Mouse (Mus musculus) ES-E14 (cell line): Measurements from ENCODE around the gene Map3k21. TPM values are rescaled to one million over a fixed set of nuclear protein-coding genes. Genes with fewer than 3 reads are reported as not detected.
A peak's percentile ranks its signal among the peaks of the same experiment; 100 is the strongest.

ENCODE experiments used
- DNase-seq: peaks from one replicate; pipeline ENCODE4 v3.0.0-alpha.2; 2013; ENCODE audit warnings: low read depth, low spot score
- H3K27ac ChIP-seq: 2 replicates; pipeline ENCODE4 v1.5.1; 2012; ENCODE audit warnings: low read depth, mild to moderate bottlenecking, low read length, moderate library complexity, mixed read lengths; ENCODE audit not compliant: poor library complexity, insufficient read depth, severe bottlenecking
- H3K36me3 ChIP-seq: 2 replicates; pipeline ENCODE4 v1.6.1; 2012; ENCODE audit warnings: mild to moderate bottlenecking, low read length, moderate library complexity, mixed read lengths; ENCODE audit not compliant: control insufficient read depth, poor library complexity, insufficient read depth, severe bottlenecking
- H3K4me1 ChIP-seq, 2 experiments: fragments of 150-350 bp in 1 of 2; sonication (generic) in 1 of 2; 2 replicates each; pipeline ENCODE4 v1.6.1; 2012; ENCODE audit warnings: low read length in 2 of 2, mild to moderate bottlenecking in 1 of 2, mixed read lengths in 1 of 2; ENCODE audit not compliant: control insufficient read depth in 2 of 2, insufficient read depth in 2 of 2, poor library complexity in 1 of 2
- H3K4me3 ChIP-seq, 2 experiments: fragments of 150-350 bp in 1 of 2; sonication (generic) in 1 of 2; 2 replicates each; pipeline ENCODE4 v1.5.1; 2012; ENCODE audit warnings: low read length in 2 of 2, low read depth in 1 of 2, mild to moderate bottlenecking in 1 of 2, mixed read lengths in 1 of 2; ENCODE audit not compliant: insufficient read depth in 1 of 2, poor library complexity in 1 of 2, severe bottlenecking in 1 of 2
- H3K9ac ChIP-seq: 2 replicates; pipeline ENCODE4 v1.6.1; 2012; ENCODE audit warnings: low read depth, mild to moderate bottlenecking, low read length, mixed read lengths; ENCODE audit not compliant: poor library complexity, insufficient read depth, severe bottlenecking
- H3K9me3 ChIP-seq: fragments of 150-350 bp; sonication (generic); 2 replicates; pipeline ENCODE4 v1.6.1; 2012; ENCODE audit warnings: low read depth, mild to moderate bottlenecking, low read length; ENCODE audit not compliant: control insufficient read depth, insufficient read depth
- CHD2 ChIP-seq: IDR thresholded peaks from 2 replicates; pipeline ENCODE4 v1.6.1; 2014; ENCODE audit warnings: mild to moderate bottlenecking, low read depth, low read length, inconsistent platforms
- HCFC1 ChIP-seq: IDR thresholded peaks from 2 replicates; pipeline ENCODE4 v1.6.1; 2012; ENCODE audit warnings: low read length, inconsistent platforms, borderline replicate concordance; ENCODE audit not compliant: insufficient read depth
- MAFK ChIP-seq: IDR thresholded peaks from 2 replicates; pipeline ENCODE4 v1.6.1; 2014; ENCODE audit warnings: mild to moderate bottlenecking, low read depth, low read length, inconsistent platforms; ENCODE audit not compliant: insufficient read depth
- ZC3H11A ChIP-seq: IDR thresholded peaks from 2 replicates; pipeline ENCODE4 v1.6.1; 2012; ENCODE audit warnings: low read depth, mild to moderate bottlenecking, inconsistent platforms, low read length, borderline replicate concordance
- ZNF384 ChIP-seq: IDR thresholded peaks from 2 replicates; pipeline ENCODE4 v1.6.1; 2012; ENCODE audit warnings: low read depth, low read length, inconsistent platforms
- in situ Hi-C, 2 experiments: fragments of 600-800 bp; cut with MboI; formaldehyde crosslinking; loops; one replicate each; pipeline ENCODE4 v1.15.1; 2025; ENCODE audit warnings: low sequenced_read_pairs in 2 of 2, inconsistent platforms in 1 of 2; ENCODE audit not compliant: unreplicated experiment in 2 of 2
- total RNA-seq: library from RNA; depleted of rRNA; stranded (reverse); fragments of 300-350 nt; gene quantifications from 2 replicates; pipeline ENCODE4 v1.2.3, GENCODE M21; 2012

The Map3k21 gene
- total RNA-seq, 1 experiment = 0.04 TPM

GRCm38 (mm10) chr8:125961790-125962189 is 51.5 kb downstream of the Map3k21 start:
- H3K4me3 ChIP-seq = no peak overlapping the region
- peaks cover 2 to 14% of the 10 kb centered on the region in 2 experiments; a peak in 2 of 4 replicates for H3K4me1 ChIP-seq
- H3K9ac ChIP-seq = no peak overlapping the region
- H3K9me3 ChIP-seq = no peaks in the 10 kb centered on the region
- in situ Hi-C loops = no loop called here
- DNase-seq = no peak
- no peak overlapping the region for H3K27ac ChIP-seq
- no peaks in the 10 kb centered on the region for H3K36me3 ChIP-seq
- no peak for TF ChIP-seq HCFC1
- no peak for TF ChIP-seq ZC3H11A
- TF ChIP-seq ZNF384 = no peak

- Histone ChIP-seq H3K4me1 (peaks cover 2 to 14% of the 10 kb centered on the region in 2 experiments; a peak in 2 of 4 replicates), H3K36me3 (no peaks in the 10 kb centered on the region), H3K27ac (peak overlapping the region; percentile 72), H3K9me3 (no peaks in the 10 kb centered on the region), H3K4me3 (peak overlapping the region; percentile 33 to 38; a peak in 3 of 4 replicates), H3K9ac (no peak overlapping the region)
- TF ChIP-seq CHD2 = no peak
- no peak for TF ChIP-seq HCFC1
- no peak for TF ChIP-seq ZNF384
- TF ChIP-seq MAFK = no peak
- DNase-seq = no peak
- in situ Hi-C loops = no loop called here
Observed at GRCm38 (mm10) chr8:125963807-125964211, 53.6 kb downstream of the Map3k21 start.

- Histone ChIP-seq H3K4me3 (no peak overlapping the region), H3K9ac (no peak overlapping the region), H3K36me3 (no peaks in the 10 kb centered on the region), H3K9me3 (no peaks in the 10 kb centered on the region), H3K4me1 (peaks cover 0 to 5% of the 10 kb centered on the region in 2 experiments; a peak in 1 of 4 replicates), H3K27ac (no peak overlapping the region)
- DNase-seq = no peak
- in situ Hi-C loops = no loop called here
- TF ChIP-seq HCFC1 (no peak), MAFK (no peak), CHD2 (no peak), ZNF384 (no peak), ZC3H11A (no peak)
Observed at GRCm38 (mm10) chr8:125971336-125971735, 61.1 kb downstream of the Map3k21 start.

- no peaks in the 10 kb centered on the region for H3K36me3 ChIP-seq
- DNase-seq = no peak
- H3K9ac ChIP-seq = no peak overlapping the region
- no peak overlapping the region for H3K4me3 ChIP-seq
- H3K4me1 ChIP-seq = peaks cover 0 to 5% of the 10 kb centered on the region in 2 experiments; a peak in 1 of 4 replicates
- no peak for TF ChIP-seq ZC3H11A
- TF ChIP-seq MAFK = no peak
- TF ChIP-seq ZNF384 = no peak
- TF ChIP-seq HCFC1 = no peak
- TF ChIP-seq CHD2 = no peak
- in situ Hi-C loops = no loop called here
- no peak overlapping the region for H3K27ac ChIP-seq
- H3K9me3 ChIP-seq = no peaks in the 10 kb centered on the region
Observed at GRCm38 (mm10) chr8:125975981-125976380, 65.7 kb downstream of the Map3k21 start.

- Histone ChIP-seq H3K9me3 (no peaks in the 10 kb centered on the region), H3K4me1 (peaks cover 0 to 2% of the 10 kb centered on the region in 2 experiments; a peak in 1 of 4 replicates), H3K4me3 (no peak overlapping the region), H3K36me3 (no peaks in the 10 kb centered on the region), H3K9ac (no peak overlapping the region), H3K27ac (no peak overlapping the region)
- in situ Hi-C loops = no loop called here
- DNase-seq = no peak
- no peak for TF ChIP-seq MAFK
- no peak for TF ChIP-seq HCFC1
- TF ChIP-seq ZNF384 = no peak
- no peak for TF ChIP-seq CHD2
Observed at GRCm38 (mm10) chr8:125980826-125981225, 70.6 kb downstream of the Map3k21 start.
